Mouse (Mus musculus): ENCODE data around the gene Cdh16. TPM values are rescaled to one million over a fixed set of nuclear protein-coding genes. Genes with fewer than 3 reads are reported as not detected.

The Cdh16 gene
- polyA plus RNA-seq, 1 experiment from 2014 or later: not detected

Other genes with a start within 250 kb of the Cdh16 start
- 2.8 and 3.2 TPM in 2 replicates for gene Cmtm4, start 228.6 kb downstream of the Cdh16 start, polyA plus RNA-seq (2014; fragmentation: Nextera tagmentation; extraction: Ambion mirVana)
- gene Dync1li2, start 181.3 kb downstream of the Cdh16 start, polyA plus RNA-seq (2014; fragmentation: Nextera tagmentation; extraction: Ambion mirVana): 78.2 and 82.2 TPM in 2 replicates
- gene Terb1, start 114.5 kb downstream of the Cdh16 start, polyA plus RNA-seq (2014; fragmentation: Nextera tagmentation; extraction: Ambion mirVana): 0.25 and 0.34 TPM in 2 replicates
- gene Nae1, start 89.8 kb downstream of the Cdh16 start, polyA plus RNA-seq (2014; fragmentation: Nextera tagmentation; extraction: Ambion mirVana): 119 and 125 TPM in 2 replicates
- gene Car7, start 89.7 kb downstream of the Cdh16 start, polyA plus RNA-seq (2014; fragmentation: Nextera tagmentation; extraction: Ambion mirVana): 1.2 and 1.4 TPM in 2 replicates
- 17.8 and 20.0 TPM in 2 replicates for gene Pdp2, start 32.9 kb downstream of the Cdh16 start, polyA plus RNA-seq (2014; fragmentation: Nextera tagmentation; extraction: Ambion mirVana)
- gene Rrad, start 6.9 kb upstream of the Cdh16 start, polyA plus RNA-seq (2014; fragmentation: Nextera tagmentation; extraction: Ambion mirVana): 2.9 and 4.3 TPM in 2 replicates
- 96.9 and 99.1 TPM in 2 replicates for gene Ciao2b, start 17.6 kb upstream of the Cdh16 start, polyA plus RNA-seq (2014; fragmentation: Nextera tagmentation; extraction: Ambion mirVana)
- not detected in 2 replicates for gene Ces2a, start 109.6 kb upstream of the Cdh16 start, polyA plus RNA-seq (2014; fragmentation: Nextera tagmentation; extraction: Ambion mirVana)
- 0.12 TPM in 1 of 2 replicates, not detected in the other for gene Ces2b, start 207.2 kb upstream of the Cdh16 start, polyA plus RNA-seq (2014; fragmentation: Nextera tagmentation; extraction: Ambion mirVana)
- gene Ces2c, start 222.7 kb upstream of the Cdh16 start, polyA plus RNA-seq (2014; fragmentation: Nextera tagmentation; extraction: Ambion mirVana): not detected in 2 replicates